In the genomic region with DNA sequence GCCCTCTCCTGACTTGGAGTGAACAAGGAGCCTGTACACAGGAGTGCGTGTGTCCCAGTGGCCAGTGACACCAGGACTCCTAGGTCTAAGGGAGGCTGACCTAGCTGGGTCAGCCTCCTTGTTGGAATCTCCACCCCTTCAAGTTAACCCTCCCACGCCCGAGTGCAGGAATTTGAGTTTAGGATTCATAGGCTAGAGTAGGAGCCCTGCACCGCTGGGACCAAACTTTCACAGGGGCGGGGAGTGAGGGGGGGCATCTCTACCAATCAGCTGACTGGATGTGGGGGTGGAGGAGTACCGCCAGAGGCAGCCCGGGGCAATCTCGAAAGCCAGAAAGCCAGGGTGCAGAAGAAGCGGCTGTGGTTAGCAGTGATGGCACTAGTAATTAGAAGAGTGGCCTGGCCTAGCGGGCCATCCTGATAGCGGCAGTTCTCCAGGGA, we compare ENCODE assay signal across 9 mouse cellular contexts. TPM values are rescaled to one million over a fixed set of nuclear protein-coding genes. Genes with fewer than 3 reads are reported as not detected.
DNase-seq lines count a peak whose midpoint lies in the region; ATAC-seq and TF ChIP-seq lines count a peak whose summit lies in the region.
"Had no signal": no experiment of that assay in that cellular context is flagged by ENCODE, and none has a peak within 500 bp of the region (broad histone marks: within the 10 kb centered on the region; RNA-seq: fewer than 3 reads in every experiment).

A gene (minus strand): TSS at position 63 of the 440 bp plus-strand sequence.

- DNase-seq in liver, adult 2 months (ENCODE audit: extremely low read depth, low read depth, low spot score): peak; percentile 71
- no peak for DNase-seq in liver
- DNase-seq in kidney, adult 18-20 months: peak; percentile 47
- DNase-seq in layer of hippocampus, postnatal 36 days: no peak
- no peak for DNase-seq in layer of hippocampus, adult 11-12 months (ENCODE audit: low spot score)

- peak within 1 kb of the TSS; percentile 40 for H3K4me2 ChIP-seq in forebrain, embryonic 15.5 days (replicated peaks)
- peak within 1 kb of the TSS; percentile 54 for H3K4me2 ChIP-seq in lung, embryonic 16.5 days (ENCODE audit: low read depth, low read length)
- peak within 1 kb of the TSS; percentile 53 for H3K4me2 ChIP-seq in stomach, embryonic 16.5 days (ENCODE audit: low read depth, low read length)

- peak within 1 kb of the TSS; percentile 36; the same call in 1 of the 2 replicates for H3K9ac ChIP-seq in liver, adult 2 months (ENCODE audit: low read depth, low read length)
- H3K9ac ChIP-seq in forebrain, embryonic 15.5 days (replicated peaks): no peak within 1 kb of the TSS
- peak within 1 kb of the TSS; percentile 48; the same call in 1 of the 2 replicates for H3K9ac ChIP-seq in lung, embryonic 16.5 days (ENCODE audit: low read length)
- peak within 1 kb of the TSS; percentile 23; the same call in 1 of the 2 replicates for H3K9ac ChIP-seq in stomach, embryonic 16.5 days (ENCODE audit: low read length)

- no peak for TF ChIP-seq POLR2A in liver, adult 2 months (IDR thresholded peaks at IDR 0.05; ENCODE audit: extremely low read depth, insufficient read depth, low read length)

- no peak within 1 kb of the TSS for H3K27ac ChIP-seq in liver, adult 2 months (replicated peaks; ENCODE audit: insufficient read depth, low read depth, low read length)
- no peak within 1 kb of the TSS for H3K27ac ChIP-seq in forebrain, embryonic 15.5 days (replicated peaks)
- H3K27ac ChIP-seq in lung, embryonic 16.5 days (ENCODE audit: low read length): no peak within 1 kb of the TSS
- H3K27ac ChIP-seq in stomach, embryonic 16.5 days (ENCODE audit: low read length): no peak within 1 kb of the TSS

- H3K4me3 ChIP-seq in liver, adult 2 months (ENCODE audit: insufficient read depth, low read depth, low read length): peak within 1 kb of the TSS; percentile 41
- H3K4me3 ChIP-seq in forebrain, embryonic 15.5 days: peak within 1 kb of the TSS; percentile 28
- peak within 1 kb of the TSS; percentile 38 for H3K4me3 ChIP-seq in lung, embryonic 16.5 days (ENCODE audit: low read length)
- H3K4me3 ChIP-seq in stomach, embryonic 16.5 days (replicated peaks; ENCODE audit: low read length): peak within 1 kb of the TSS; percentile 33
- H3K4me3 ChIP-seq: myocyte had no signal

- no peaks in the 10 kb centered on the region for H3K4me1 ChIP-seq in liver, adult 2 months (ENCODE audit: control insufficient read depth, insufficient read depth, low read length)
- peaks cover 13% of the 10 kb centered on the region for H3K4me1 ChIP-seq in forebrain, embryonic 15.5 days
- H3K4me1 ChIP-seq in lung, embryonic 16.5 days (replicated peaks; ENCODE audit: control insufficient read depth, insufficient read depth, low read length): peaks cover 20% of the 10 kb centered on the region
- H3K4me1 ChIP-seq in stomach, embryonic 16.5 days (ENCODE audit: control insufficient read depth, insufficient read depth, low read length): peaks cover 27% of the 10 kb centered on the region

- no peaks in the 10 kb centered on the region for H3K9me3 ChIP-seq in forebrain, embryonic 15.5 days
- H3K9me3 ChIP-seq in lung, embryonic 16.5 days (ENCODE audit: control insufficient read depth, low read length): no peaks in the 10 kb centered on the region
- H3K9me3 ChIP-seq in stomach, embryonic 16.5 days (replicated peaks; ENCODE audit: control insufficient read depth, low read length): no peaks in the 10 kb centered on the region

- 27% methylated on average over 11 of the region's 11 CpGs for WGBS in liver, adult 2 months
- WGBS in forebrain, embryonic 15.5 days: 19% methylated on average over 11 of the region's 11 CpGs
- 26% methylated on average over 11 of the region's 11 CpGs for WGBS in lung, embryonic 16.5 days
- WGBS in stomach, embryonic 16.5 days: 31% methylated on average over 11 of the region's 11 CpGs

- TF ChIP-seq CTCF in liver, adult 2 months (IDR thresholded peaks at IDR 0.05; ENCODE audit: low read depth, low read length): no peak

- no peaks in the 10 kb centered on the region for H3K79me2 ChIP-seq in liver, adult 2 months (ENCODE audit: control insufficient read depth, insufficient read depth, low read length)

- no peaks in the 10 kb centered on the region for H3K27me3 ChIP-seq in liver, adult 2 months (ENCODE audit: control insufficient read depth, insufficient read depth, low read length)
- peaks cover 30% of the 10 kb centered on the region for H3K27me3 ChIP-seq in forebrain, embryonic 15.5 days
- peaks cover 23% of the 10 kb centered on the region for H3K27me3 ChIP-seq in lung, embryonic 16.5 days (ENCODE audit: control insufficient read depth, insufficient read depth, low read depth, low read length)
- peaks cover 27% of the 10 kb centered on the region for H3K27me3 ChIP-seq in stomach, embryonic 16.5 days (ENCODE audit: control insufficient read depth, insufficient read depth, low read length)

- no peak for ATAC-seq in forebrain, embryonic 15.5 days (replicated peaks)
- no peak for ATAC-seq in lung, embryonic 16.5 days (ENCODE audit: low read depth)
- no peak for ATAC-seq in stomach, embryonic 16.5 days (ENCODE audit: insufficient read depth, low FRiP score)

- H3K36me3 ChIP-seq in liver, adult 2 months (ENCODE audit: control insufficient read depth, insufficient read depth, low read length): no peaks in the 10 kb centered on the region
- H3K36me3 ChIP-seq in forebrain, embryonic 15.5 days: peaks cover 12% of the 10 kb centered on the region
- peaks cover 14% of the 10 kb centered on the region for H3K36me3 ChIP-seq in lung, embryonic 16.5 days (ENCODE audit: control insufficient read depth, insufficient read depth, low read length)
- peaks cover 7% of the 10 kb centered on the region for H3K36me3 ChIP-seq in stomach, embryonic 16.5 days (ENCODE audit: control insufficient read depth, insufficient read depth, low read length)

RNA-seq across cellular contexts. Expression of the gene that starts here (rescaled TPM):
- total RNA-seq in liver, adult 2 months (2014; rRNA removed): 0.07 TPM in 1 of 2 replicates, not detected in the other
- 0.07 and 0.20 TPM in 2 replicates for polyA plus RNA-seq in liver, adult 2 months (2012; rRNA removed)
- 0.11 TPM in 1 of 2 replicates, not detected in the other for polyA plus RNA-seq in forebrain, embryonic 15.5 days (2015; fragmentation: Nextera tagmentation; extraction: Ambion mirVana)
- 0.38 TPM in 1 of 2 replicates, not detected in the other for polyA plus RNA-seq in lung, embryonic 16.5 days (2015; fragmentation: Nextera tagmentation; extraction: Ambion mirVana)
- 0.14 and 0.19 TPM in 2 replicates for polyA plus RNA-seq in stomach, embryonic 16.5 days (2015; fragmentation: Nextera tagmentation; extraction: Ambion mirVana)
- under 1 TPM; 0.15 to 0.28 TPM for total RNA-seq in layer of hippocampus, postnatal 36 days (2021)

Comparison
In these comparisons a context has a peak if more than half of its experiments do, and no peak if none do; other contexts are left out.
1. Peak in DNase-seq, H3K4me3 ChIP-seq and H3K9ac ChIP-seq in liver, adult 2 months; RNA of the gene not detected or under 1 TPM.